Mouse (Mus musculus) forebrain, embryonic 13.5 days (tissue): ENCODE results near the gene Ambp. TPM values are rescaled to one million over a fixed set of nuclear protein-coding genes. Genes with fewer than 3 reads are reported as not detected.

Experiments used
- ATAC-seq: fragments of 200-750 bp; cut with Nextera tagmentation; 2 replicates; pipeline ENCODE4 v1.8.0; 2017
- H3K27ac ChIP-seq: fragments of 300-500 bp; sonication (generic); 2 replicates; pipeline ENCODE4 v1.5.1; 2015; ENCODE audit warnings: inconsistent platforms, mild to moderate bottlenecking, moderate library complexity
- H3K27me3 ChIP-seq: fragments of 300-500 bp; sonication (generic); 2 replicates; pipeline ENCODE4 v1.6.1; 2015; ENCODE audit warnings: mild to moderate bottlenecking, inconsistent platforms
- H3K36me3 ChIP-seq: fragments of 300-500 bp; sonication (generic); 2 replicates; pipeline ENCODE4 v1.6.1; 2015; ENCODE audit warnings: mild to moderate bottlenecking, inconsistent platforms; ENCODE audit not compliant: poor library complexity, severe bottlenecking
- H3K4me1 ChIP-seq: fragments of 300-500 bp; sonication (generic); 2 replicates; pipeline ENCODE4 v1.6.1; 2015; ENCODE audit warnings: inconsistent platforms
- H3K4me2 ChIP-seq: fragments of 300-500 bp; sonication (generic); 2 replicates; pipeline ENCODE4 v1.6.1; 2015; ENCODE audit warnings: inconsistent platforms, mild to moderate bottlenecking, moderate library complexity
- H3K4me3 ChIP-seq: fragments of 300-500 bp; sonication (generic); 2 replicates; pipeline ENCODE4 v1.5.1; 2015; ENCODE audit warnings: mild to moderate bottlenecking, inconsistent platforms
- H3K9ac ChIP-seq: fragments of 300-500 bp; sonication (generic); 2 replicates; pipeline ENCODE4 v1.6.1; 2015; ENCODE audit warnings: mild to moderate bottlenecking, inconsistent platforms
- H3K9me3 ChIP-seq: fragments of 300-500 bp; sonication (generic); replicated peaks from 2 replicates; pipeline ENCODE4 v1.6.1; 2016; ENCODE audit warnings: inconsistent platforms
- WGBS: fragments of 180-500 bp; shearing (Covaris S2); methylation state at CpG from one replicate; pipeline ENCODE4 v1.1.7; 2015; 5-methylcytosine and 5-hydroxymethylcytosine counted together
- polyA plus RNA-seq: library from polyadenylated mRNA; unstranded; fragments of >200 nt; fragmentation: Nextera tagmentation; extraction: Ambion mirVana; gene quantifications from 2 replicates; pipeline ENCODE4 v1.2.1, GENCODE M21; 2015

The Ambp gene
- polyA plus RNA-seq = 0.22 and 2.2 TPM in 2 replicates

DNA sequence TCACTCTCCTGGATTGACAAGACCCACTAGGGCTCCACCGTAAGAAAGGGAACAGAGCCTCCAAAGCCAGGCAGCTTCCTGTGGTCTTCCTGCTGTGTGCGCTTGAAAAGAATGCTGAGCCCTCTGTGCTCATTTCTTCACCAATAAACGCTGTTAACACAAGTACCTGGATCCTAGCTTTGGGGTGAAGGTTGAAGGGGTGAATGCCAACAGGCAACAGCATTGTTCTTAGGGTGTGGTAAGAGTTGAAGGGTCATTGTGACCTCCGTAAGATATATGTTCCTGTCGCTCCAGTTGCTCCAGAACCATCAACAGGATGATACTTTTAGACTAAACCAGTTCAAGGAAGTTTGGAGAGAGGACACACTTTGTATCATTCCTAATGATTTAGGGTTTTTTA is at the start of gene Ambp:
Gene Ambp (minus strand): TSS at position 101 of the 400 bp plus-strand sequence.
- no peak for ATAC-seq
- no peak within 1 kb of the TSS for H3K4me2 ChIP-seq
- WGBS = 61% methylated on average over 5 of the region's 5 CpGs
- H3K36me3 ChIP-seq = no peaks in the 10 kb centered on the region
- no peak within 1 kb of the TSS for H3K9ac ChIP-seq
- H3K4me1 ChIP-seq = no peaks in the 10 kb centered on the region
- H3K27ac ChIP-seq = no peak within 1 kb of the TSS
- no peak within 1 kb of the TSS for H3K4me3 ChIP-seq
- no peaks in the 10 kb centered on the region for H3K27me3 ChIP-seq
- H3K9me3 ChIP-seq = no peaks in the 10 kb centered on the region

DNA sequence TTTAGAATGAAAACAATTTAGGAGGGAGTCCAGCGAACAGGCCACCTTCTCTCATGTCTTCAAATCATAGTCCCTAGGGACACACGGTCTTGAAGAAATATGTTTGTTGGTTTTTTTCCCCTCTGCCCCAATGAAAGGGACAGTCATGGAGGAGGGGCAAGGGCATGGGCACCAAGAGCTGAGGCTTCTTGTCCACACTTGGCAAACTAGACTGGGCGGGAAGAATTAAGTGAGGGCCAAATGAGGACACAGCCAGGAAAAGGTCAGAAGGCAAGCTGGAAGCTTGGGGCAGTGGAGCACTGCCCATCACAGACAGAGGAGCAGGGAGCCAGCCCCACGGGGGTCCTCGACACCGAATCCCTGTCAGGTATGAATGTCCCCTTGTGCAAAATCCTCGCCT is 49.3 kb upstream of the Ambp start:
- H3K27ac ChIP-seq = no peak overlapping the region
- H3K36me3 ChIP-seq = no peaks in the 10 kb centered on the region
- 89% methylated on average over 7 of the region's 7 CpGs for WGBS
- ATAC-seq = no peak
- no peaks in the 10 kb centered on the region for H3K9me3 ChIP-seq
- H3K4me2 ChIP-seq = no peak overlapping the region
- no peaks in the 10 kb centered on the region for H3K4me1 ChIP-seq
- no peaks in the 10 kb centered on the region for H3K27me3 ChIP-seq
- no peak overlapping the region for H3K9ac ChIP-seq
- no peak overlapping the region for H3K4me3 ChIP-seq

DNA sequence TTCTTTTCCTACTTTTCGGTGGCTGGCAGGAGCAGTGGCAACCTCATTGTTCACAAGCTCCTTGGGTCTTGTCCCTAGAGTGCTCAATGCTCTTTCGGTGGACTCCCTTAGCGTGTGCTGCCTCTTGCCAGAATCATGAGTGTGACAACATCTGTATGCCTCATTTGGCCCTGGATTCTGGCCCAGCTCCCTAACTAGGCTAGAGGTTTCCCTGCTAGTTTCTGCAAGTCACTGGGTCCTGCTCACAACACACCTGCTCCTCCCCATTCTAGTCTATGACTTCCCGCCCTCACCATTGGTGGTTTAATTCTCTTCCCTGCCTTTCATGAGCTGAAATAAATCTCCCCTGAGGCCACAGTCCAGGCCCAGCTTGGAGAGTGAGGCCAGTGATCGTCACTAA is 44.8 kb upstream of the Ambp start:
- Histone ChIP-seq H3K27ac (no peak overlapping the region), H3K36me3 (no peaks in the 10 kb centered on the region), H3K27me3 (no peaks in the 10 kb centered on the region), H3K9me3 (no peaks in the 10 kb centered on the region), H3K9ac (no peak overlapping the region), H3K4me1 (no peaks in the 10 kb centered on the region), H3K4me3 (no peak overlapping the region), H3K4me2 (no peak overlapping the region)
- no peak for ATAC-seq
- WGBS = 93% methylated on average over 5 of the region's 5 CpGs

DNA sequence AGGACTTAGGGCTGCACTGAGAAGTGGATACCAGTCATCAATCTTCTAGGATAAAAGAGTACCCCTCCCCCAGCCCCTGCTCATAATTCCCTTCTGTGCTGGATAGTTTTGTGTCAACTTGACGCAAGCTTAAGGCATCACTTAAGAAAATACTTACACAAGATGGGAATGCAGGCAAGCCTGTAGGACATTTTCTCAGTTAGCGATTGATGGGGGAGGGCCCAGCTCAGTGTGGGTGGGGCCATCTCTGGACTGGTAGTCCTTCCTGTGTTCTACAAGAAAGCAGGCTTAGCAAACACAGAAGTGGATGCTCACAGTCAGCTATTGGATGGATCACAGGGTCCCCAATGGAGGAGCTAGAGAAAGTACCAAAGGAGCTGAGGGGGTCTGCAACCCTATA is 39.8 kb upstream of the Ambp start:
- Histone ChIP-seq H3K9me3 (no peaks in the 10 kb centered on the region), H3K27ac (no peak overlapping the region), H3K36me3 (no peaks in the 10 kb centered on the region), H3K4me2 (no peak overlapping the region), H3K9ac (no peak overlapping the region), H3K4me3 (no peak overlapping the region), H3K27me3 (no peaks in the 10 kb centered on the region), H3K4me1 (0 out of 2 replicates have a peak, but pooled peaks cover 3% of the 10 kb centered on the region)
- no peak for ATAC-seq
- WGBS = 88% methylated on average over 2 of the region's 2 CpGs

DNA sequence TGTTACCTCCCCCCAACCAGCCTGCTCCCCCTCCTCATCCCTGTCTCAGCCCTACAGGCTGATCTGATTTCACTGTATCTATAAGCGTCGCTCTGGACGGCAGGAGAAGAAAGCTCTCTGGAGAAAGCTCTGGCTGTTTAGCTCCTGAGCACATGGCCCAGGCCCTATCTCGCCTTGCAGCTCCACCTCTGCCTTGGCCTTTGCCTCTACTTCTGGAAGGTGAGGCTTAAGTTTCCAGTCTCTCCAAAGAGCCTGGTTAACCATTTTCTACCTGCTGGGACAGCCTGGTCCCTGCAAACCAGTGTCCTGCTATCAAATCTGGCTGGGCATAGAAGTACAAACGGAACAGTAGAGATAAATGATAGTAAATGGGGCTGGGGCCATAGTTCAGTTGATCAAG is 37.0 kb upstream of the Ambp start:
- no peaks in the 10 kb centered on the region for H3K9me3 ChIP-seq
- peaks cover 6% of the 10 kb centered on the region for H3K4me1 ChIP-seq
- H3K4me3 ChIP-seq = no peak overlapping the region
- 82% methylated on average over 5 of the region's 5 CpGs for WGBS
- no peaks in the 10 kb centered on the region for H3K36me3 ChIP-seq
- no peak overlapping the region for H3K27ac ChIP-seq
- H3K4me2 ChIP-seq = no peak overlapping the region
- H3K27me3 ChIP-seq = no peaks in the 10 kb centered on the region
- no peak for ATAC-seq
- no peak overlapping the region for H3K9ac ChIP-seq

DNA sequence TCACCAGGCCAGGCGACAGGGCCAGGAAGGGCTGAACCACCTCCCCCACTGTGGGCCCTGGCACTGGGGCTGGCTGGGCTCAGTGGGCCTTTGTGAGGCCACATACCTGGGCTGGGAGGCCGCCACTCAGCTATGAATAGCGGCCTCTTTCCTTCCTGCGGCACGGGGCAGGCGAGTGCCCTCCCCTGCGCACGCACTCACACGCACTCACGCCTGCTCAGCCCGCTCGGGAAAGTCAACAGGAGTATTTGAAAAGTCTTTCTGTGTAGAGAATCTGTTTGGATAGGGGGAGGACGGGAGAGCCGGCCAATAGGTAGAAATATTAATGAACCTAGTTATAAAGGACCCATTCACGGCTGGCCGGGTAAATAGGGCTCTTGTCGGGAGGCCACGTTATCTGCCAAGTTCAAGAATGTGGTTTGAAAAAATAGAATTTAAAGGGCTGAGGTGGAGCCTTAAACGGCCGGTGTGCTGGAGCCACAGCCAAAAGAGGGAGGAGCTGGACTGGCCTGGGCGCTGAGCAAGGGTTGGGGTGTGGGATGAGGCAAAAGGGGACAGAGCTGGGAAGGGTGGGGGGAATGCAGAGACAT is 31.8 kb upstream of the Ambp start:
- peaks cover 13% of the 10 kb centered on the region for H3K4me1 ChIP-seq
- H3K36me3 ChIP-seq = no peaks in the 10 kb centered on the region
- 19% methylated on average over 21 of the region's 21 CpGs for WGBS
- H3K27ac ChIP-seq = no peak overlapping the region
- H3K4me2 ChIP-seq = peak overlapping the region; percentile 24
- no peak overlapping the region for H3K4me3 ChIP-seq
- H3K27me3 ChIP-seq = no peaks in the 10 kb centered on the region
- ATAC-seq = peak; percentile 60
- no peaks in the 10 kb centered on the region for H3K9me3 ChIP-seq
- H3K9ac ChIP-seq = no peak overlapping the region

DNA sequence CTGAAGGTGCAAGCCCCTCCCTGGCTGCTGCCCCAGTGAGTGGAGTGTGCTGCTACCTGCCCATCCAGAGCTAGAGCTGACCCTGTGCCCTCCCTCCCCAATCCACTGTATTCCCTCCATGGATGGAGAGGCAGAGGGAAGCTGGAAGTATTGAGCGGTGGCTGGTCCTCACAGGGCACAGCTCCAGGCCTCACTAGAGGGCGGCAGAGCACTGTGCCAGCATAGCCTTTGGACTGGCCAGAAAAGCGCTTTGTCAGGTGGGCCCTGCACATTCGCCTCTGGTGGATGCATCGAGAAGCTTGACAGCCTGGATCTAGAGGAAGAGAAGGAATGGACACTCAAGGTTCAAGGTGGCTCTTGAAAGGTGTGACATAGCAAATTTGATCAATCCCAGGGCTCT is 27.0 kb upstream of the Ambp start:
- Histone ChIP-seq H3K9me3 (no peaks in the 10 kb centered on the region), H3K27ac (no peak overlapping the region), H3K4me2 (no peak overlapping the region), H3K36me3 (no peaks in the 10 kb centered on the region), H3K27me3 (no peaks in the 10 kb centered on the region), H3K4me1 (peaks cover 6% of the 10 kb centered on the region), H3K9ac (no peak overlapping the region), H3K4me3 (no peak overlapping the region)
- ATAC-seq = peak; percentile 90
- 8% methylated on average over 5 of the region's 5 CpGs for WGBS

DNA sequence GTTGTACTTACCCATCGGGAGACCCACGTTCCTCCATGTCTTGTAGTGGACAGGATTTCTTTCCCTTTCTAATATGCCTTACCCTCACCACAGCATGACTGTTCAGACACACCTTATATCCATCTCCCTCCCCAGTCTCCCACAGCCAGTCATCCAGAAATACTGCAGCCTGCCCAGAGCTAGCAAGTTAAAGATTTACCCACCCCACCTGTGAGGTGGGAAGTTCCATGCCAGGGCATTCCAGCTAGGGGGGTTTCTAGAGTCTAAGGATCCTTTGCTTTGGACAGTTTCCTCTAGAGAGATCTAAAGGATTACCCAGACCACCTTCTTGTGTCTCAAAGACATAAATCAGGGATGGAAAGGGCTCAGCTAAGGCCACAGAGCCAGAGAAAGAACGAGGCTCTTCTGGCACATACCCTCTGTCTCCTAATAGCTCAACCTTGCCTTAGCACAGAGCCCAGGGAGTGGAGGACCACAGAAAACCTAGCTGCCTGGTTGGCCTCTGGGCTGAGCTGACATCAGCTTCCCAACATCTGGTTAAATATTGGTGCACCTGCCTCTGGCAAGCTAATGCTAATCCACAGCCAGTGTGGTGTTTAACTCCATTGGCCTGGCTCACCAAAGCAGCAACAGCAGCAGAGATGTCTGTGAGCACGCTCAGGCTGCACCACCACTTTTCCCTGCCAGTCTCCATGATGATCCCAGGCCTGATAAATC is 17.5 kb upstream of the Ambp start, which contains the start of gene Kif12:
Gene Kif12 (minus strand): TSS at position 163 of the 717 bp plus-strand sequence.
- H3K27ac ChIP-seq = no peak within 1 kb of the TSS
- H3K4me2 ChIP-seq = no peak within 1 kb of the TSS
- H3K4me1 ChIP-seq = no peaks in the 10 kb centered on the region
- H3K4me3 ChIP-seq = no peak within 1 kb of the TSS
- WGBS = 84% methylated on average over 4 of the region's 4 CpGs
- peaks cover 16% of the 10 kb centered on the region for H3K27me3 ChIP-seq
- no peak within 1 kb of the TSS for H3K9ac ChIP-seq
- ATAC-seq = no peak
- H3K36me3 ChIP-seq = no peaks in the 10 kb centered on the region
- H3K9me3 ChIP-seq = no peaks in the 10 kb centered on the region

DNA sequence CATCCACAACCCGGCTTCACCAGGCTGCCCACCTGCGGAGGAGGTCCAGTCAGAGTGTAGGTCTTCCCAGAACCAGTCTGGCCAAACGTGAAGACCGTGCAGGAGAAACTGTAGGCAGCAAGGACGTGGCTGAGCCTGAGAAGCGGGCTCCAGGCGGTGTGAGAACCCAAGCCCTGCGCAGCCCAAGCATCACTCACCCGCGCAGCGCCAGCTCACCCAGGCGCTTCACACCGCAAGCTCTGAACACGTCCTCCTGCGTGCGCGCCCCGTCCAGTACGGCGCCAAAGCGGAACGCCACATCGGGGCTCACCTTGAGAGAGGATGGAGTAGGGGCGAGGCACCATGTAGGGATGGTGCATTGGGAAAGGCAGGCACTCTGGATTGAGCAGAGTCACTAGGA is 16.5 kb upstream of the Ambp start:
- no peak overlapping the region for H3K4me3 ChIP-seq
- H3K9ac ChIP-seq = no peak overlapping the region
- H3K27me3 ChIP-seq = peaks cover 16% of the 10 kb centered on the region
- H3K4me1 ChIP-seq = no peaks in the 10 kb centered on the region
- 63% methylated on average over 24 of the region's 24 CpGs for WGBS
- no peaks in the 10 kb centered on the region for H3K9me3 ChIP-seq
- H3K36me3 ChIP-seq = no peaks in the 10 kb centered on the region
- no peak overlapping the region for H3K4me2 ChIP-seq
- H3K27ac ChIP-seq = no peak overlapping the region
- ATAC-seq = no peak

DNA sequence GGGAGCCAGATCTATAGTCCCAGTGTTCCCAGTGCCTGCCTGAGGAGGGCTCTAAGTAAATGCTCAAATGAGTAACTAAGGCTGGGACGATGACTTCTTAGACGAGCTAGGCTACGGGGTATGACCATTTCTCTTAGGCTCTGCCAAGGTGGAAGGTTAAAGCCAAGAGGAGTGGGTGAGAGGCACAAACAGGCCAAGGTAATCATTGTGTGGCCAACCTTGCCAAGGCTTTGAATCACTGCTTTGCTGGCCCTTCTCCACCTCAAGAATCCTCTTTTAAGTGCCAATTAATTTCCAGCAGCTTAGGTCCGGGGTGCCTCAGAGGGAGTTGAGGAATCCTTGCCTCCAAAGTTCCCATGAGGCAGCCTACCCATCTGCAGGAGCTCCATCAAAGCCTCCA is 15.5 kb upstream of the Ambp start:
- H3K4me2 ChIP-seq = no peak overlapping the region
- no peak for ATAC-seq
- no peak overlapping the region for H3K27ac ChIP-seq
- no peaks in the 10 kb centered on the region for H3K9me3 ChIP-seq
- H3K4me1 ChIP-seq = no peaks in the 10 kb centered on the region
- WGBS = 89% methylated on average over 4 of the region's 4 CpGs
- H3K27me3 ChIP-seq = peaks cover 16% of the 10 kb centered on the region
- no peak overlapping the region for H3K9ac ChIP-seq
- H3K36me3 ChIP-seq = no peaks in the 10 kb centered on the region
- no peak overlapping the region for H3K4me3 ChIP-seq

DNA sequence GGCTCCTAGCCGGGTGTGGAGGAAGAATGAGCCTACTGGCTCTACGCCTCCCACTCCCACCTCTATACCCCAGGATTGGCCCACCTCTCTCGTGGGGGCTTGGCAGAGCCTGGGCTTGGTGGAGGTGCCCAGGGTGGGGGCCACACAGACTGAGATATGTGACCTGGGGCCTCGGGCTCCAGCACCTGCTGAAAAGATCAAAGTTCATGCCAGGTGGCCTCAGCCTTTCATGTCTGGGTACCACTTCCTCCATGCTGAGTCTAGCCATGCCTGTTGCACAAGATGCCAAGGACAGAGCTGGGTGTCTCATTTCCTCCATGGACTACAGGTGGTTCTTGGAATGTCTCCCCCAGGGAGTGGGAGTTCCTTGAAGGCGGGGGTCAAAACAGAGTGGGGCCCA is 11.7 kb upstream of the Ambp start:
- H3K9me3 ChIP-seq = no peaks in the 10 kb centered on the region
- no peak for ATAC-seq
- no peak overlapping the region for H3K4me2 ChIP-seq
- no peak overlapping the region for H3K27ac ChIP-seq
- H3K9ac ChIP-seq = no peak overlapping the region
- H3K4me3 ChIP-seq = no peak overlapping the region
- H3K27me3 ChIP-seq = peaks cover 9% of the 10 kb centered on the region
- H3K36me3 ChIP-seq = no peaks in the 10 kb centered on the region
- H3K4me1 ChIP-seq = no peaks in the 10 kb centered on the region
- 87% methylated on average over 5 of the region's 5 CpGs for WGBS

DNA sequence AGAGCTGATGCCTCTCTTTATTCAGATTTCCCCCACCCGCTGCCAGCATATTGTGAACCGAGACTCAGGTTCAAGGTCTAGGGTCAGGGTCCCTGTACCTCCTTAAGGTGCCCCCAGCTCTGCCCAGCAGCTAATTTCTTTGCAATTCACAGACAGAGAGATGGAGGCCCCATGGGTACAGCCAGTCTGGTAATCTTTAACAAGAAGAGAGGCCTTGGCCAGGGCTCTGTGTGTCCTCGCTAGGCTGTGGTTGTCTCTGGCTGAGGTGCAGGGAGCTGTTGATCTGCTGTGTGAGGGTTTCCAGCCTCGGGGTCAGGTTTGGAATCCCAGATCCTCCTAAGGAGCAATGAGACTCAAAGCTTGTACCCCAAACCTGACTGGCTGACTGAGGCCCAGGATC is 11.0 kb upstream of the Ambp start:
- Histone ChIP-seq H3K27ac (no peak overlapping the region), H3K9me3 (no peaks in the 10 kb centered on the region), H3K9ac (no peak overlapping the region), H3K4me1 (no peaks in the 10 kb centered on the region), H3K27me3 (0 out of 2 replicates have a peak, but pooled peaks cover 2% of the 10 kb centered on the region), H3K4me2 (no peak overlapping the region), H3K4me3 (no peak overlapping the region), H3K36me3 (no peaks in the 10 kb centered on the region)
- ATAC-seq = no peak
- WGBS = 86% methylated on average over 4 of the region's 4 CpGs
